Mouse (Mus musculus) right cerebral cortex, postnatal 36 days (tissue): ENCODE measurements around the gene Adgrg6.

Source experiments
- DNase-seq, 2 experiments: peaks; one replicate each; pipeline ENCODE4 v3.0.0; 2022; ENCODE audit warnings: low spot score in 2 of 2, mixed read lengths in 1 of 2

Gene Adgrg6

DNA sequence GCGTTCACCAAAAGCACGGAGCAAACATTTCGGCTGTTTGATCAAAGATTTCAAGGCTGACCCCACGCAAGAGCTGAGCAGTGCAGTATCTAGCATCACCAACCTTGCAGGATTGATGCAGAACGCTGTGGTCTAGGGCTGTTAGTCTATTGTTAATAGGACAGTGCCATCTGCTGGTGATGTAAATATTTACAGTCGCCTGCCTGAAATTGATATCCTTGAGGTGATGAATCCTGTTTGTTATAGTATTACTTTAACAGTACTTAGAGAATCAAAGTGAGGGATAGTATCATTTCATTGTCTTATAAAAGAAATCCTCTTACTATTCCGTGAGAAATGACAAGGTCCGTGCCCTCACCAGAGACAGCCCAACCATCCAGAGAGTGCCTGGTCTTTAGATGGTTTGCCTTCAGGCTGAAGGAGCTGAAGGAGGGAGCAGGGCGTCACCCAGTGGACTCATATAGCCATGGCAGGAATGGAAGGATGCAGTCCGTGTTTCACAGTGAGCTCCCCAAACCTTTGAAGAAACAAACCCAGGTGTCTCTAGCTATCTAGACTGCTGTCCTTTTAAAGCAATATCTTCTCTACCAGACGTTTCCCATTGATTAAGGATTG, 154.3 kb downstream of the Adgrg6 start:
- DNase-seq: peak; percentile 65 to 70

- no peak for DNase-seq
These were observed 159.9 kb downstream of the Adgrg6 start for GRCm38 (mm10) chr10:14385574-14385973.

DNA sequence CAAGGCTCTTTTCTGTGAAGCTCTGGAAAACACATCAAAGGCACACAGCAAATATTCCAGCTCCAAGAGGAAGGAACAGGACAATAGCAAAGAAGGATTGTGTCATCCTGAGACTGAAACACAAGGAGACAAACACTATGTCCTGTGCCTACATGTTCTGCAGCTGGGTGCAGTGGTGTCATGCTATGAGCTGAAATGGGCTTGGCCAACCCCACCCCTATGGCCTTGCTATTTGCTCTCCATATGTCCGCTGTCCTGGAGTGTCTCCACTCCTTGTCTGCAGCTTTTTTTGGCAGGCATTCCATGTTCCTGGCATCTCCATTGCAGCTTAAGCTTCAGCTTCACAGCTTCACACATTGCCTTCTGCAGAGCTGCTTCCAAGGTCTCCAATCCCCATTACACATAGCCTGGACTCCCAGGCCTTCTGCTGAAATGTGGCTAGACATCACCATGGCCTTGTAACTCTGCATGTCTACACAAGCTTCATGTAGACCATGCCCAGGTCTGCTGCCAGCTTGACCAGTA, 180.3 kb downstream of the Adgrg6 start:
- DNase-seq: no peak

DNA sequence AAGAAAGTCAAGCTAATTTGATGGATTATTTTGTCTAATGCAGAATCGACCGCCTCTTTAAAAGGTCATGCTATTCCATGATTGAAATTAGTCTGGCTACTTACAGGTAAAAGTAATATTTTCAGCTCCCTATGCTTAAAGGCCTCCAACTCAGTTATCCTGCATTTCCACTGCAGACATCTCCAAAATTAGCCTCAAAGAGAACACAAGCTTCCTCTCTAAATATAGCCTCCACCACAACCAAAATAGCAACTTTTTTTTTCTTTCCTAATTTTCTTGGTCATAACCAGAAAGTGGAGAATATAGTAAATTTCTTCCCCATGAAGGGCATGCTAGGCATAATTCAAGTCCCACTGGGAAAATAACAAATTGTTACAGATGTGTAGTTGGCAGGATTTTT, 182.2 kb downstream of the Adgrg6 start:
- DNase-seq: no peak

DNA sequence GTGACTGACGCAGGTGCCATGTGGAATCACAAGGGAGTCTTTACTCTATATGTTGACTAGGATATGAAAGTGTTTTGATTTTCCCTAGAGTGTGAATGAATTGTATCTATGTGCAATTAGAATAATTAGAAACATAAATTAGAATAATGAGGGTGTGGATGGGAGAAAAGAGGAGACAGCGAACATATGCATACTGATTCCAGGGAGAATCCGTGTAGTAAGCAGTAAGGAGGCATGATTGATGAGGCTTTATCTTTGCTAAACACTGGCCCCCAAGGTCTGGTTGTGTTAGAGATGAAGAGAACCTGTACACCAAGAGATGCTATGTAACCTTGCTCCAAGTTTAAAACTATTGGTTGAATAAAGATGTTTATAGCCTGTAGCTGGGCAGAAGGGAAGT, 187.2 kb downstream of the Adgrg6 start:
- no peak for DNase-seq
